Mouse (Mus musculus) embryonic fibroblast, embryonic 13.5 days (primary cell): ENCODE results near the gene Fhit.

Source experiments
- CTCF ChIP-seq: IDR thresholded peaks from 2 replicates; pipeline ENCODE4 v1.5.1; 2011; ENCODE audit warnings: mild to moderate bottlenecking, control low read depth, low read length, moderate library complexity, borderline replicate concordance; ENCODE audit not compliant: insufficient read depth
- POLR2A ChIP-seq: IDR thresholded peaks from 2 replicates; pipeline ENCODE4 v1.6.1; 2011; ENCODE audit warnings: low read depth, mild to moderate bottlenecking, control low read depth, low read length, moderate library complexity

- TF ChIP-seq CTCF (no peak), POLR2A (no peak)
Observed at GRCm38 (mm10) chr14:10312190-10312589, 849.6 kb downstream of the Fhit start.
